Mouse (Mus musculus): ENCODE measurements around the gene Gsta2. TPM values are rescaled to one million over a fixed set of nuclear protein-coding genes. Genes with fewer than 3 reads are reported as not detected.
"Not testable (repeated sequence)": the region's sequence is repeated elsewhere in the genome, so short reads cannot be mapped to it uniquely, and the experiment has no call there.

Gene Gsta2
- total RNA-seq (2022) = not detected

DNA sequence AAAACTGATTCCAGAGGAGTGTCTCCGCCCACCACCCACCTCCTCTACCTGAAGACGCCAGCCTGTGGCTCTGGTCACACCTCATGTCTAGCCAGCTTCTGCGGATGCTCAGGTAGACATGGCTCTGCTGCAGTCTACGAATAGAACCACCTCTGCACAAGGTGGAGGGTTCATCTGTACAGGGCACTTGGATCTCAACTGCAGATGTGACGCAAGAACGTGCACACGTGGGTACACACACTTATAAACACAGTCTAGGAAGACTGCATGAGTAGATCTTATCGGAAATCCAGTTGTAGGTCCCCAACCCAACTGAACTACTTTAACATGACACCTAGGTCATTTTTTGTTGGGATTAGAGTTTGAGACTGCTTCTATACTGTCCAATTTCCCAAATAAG is at the start of gene Gsta2:
Gene Gsta2, minus strand, starts transcription at position 178 of the 400 bp plus-strand sequence.
- no peak for DNase-seq (ENCODE audit: low spot score in 2 of 2)

DNA sequence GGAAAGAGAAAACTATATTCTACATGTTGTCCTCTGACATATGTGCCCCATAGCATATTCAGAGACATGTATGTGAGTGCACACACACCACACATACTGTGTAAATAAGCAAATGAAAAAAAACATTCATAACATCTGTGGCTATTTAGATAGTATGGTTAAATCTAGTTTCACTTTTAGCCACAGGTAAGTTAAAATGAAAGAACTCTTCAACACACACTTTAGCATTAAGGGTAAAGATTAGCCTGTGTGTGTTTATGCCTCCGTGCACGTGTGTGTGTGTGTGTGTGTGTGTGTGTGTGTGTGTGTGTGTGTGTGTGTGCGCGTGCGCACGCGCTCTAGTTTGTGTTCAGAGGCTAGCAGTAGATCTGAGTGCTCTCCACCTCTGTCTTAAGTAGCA is 46.0 kb upstream of the Gsta2 start:
- DNase-seq (ENCODE audit: low spot score in 2 of 2) = no peak

DNA sequence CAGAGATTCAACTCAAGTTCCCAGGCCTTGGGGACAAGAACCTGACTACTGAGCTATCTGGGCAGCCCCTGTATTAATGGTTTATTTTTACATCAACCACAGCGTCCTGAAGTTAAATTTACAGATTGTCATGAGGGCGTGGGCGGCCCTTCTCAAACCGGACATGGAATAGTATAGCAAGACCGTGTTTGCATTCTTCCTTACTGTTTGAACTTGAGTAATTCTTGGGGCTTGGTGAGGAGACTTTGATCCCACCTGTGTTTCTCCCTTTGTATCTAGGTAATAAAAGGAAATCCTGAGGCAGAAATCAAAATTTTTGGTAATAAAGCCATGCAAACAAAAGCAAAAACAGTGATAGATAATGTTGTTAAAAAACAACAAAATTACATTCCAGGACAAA is 45.0 kb upstream of the Gsta2 start:
- no peak for DNase-seq (ENCODE audit: low spot score in 2 of 2)

DNA sequence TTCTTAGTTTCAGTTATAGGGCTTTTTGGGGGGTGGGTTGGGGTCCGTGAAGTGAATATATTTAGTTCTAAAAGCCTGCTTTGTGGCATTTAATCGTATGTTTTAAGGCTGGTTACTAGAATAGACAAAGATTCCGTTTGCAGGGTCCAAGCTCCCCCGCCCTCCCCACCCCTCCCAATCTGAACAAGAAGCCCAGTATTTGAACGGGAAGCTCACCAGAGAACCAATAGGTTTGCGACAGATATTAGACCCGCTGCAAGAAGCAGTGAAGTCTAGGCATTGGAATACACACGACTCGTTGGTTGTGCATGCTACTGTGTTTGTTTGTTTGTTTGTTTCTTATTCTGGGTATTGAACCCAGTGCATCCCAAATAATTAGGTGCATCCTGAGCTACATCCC is 40.9 kb upstream of the Gsta2 start:
- no peak for DNase-seq (ENCODE audit: low spot score in 2 of 2)

DNA sequence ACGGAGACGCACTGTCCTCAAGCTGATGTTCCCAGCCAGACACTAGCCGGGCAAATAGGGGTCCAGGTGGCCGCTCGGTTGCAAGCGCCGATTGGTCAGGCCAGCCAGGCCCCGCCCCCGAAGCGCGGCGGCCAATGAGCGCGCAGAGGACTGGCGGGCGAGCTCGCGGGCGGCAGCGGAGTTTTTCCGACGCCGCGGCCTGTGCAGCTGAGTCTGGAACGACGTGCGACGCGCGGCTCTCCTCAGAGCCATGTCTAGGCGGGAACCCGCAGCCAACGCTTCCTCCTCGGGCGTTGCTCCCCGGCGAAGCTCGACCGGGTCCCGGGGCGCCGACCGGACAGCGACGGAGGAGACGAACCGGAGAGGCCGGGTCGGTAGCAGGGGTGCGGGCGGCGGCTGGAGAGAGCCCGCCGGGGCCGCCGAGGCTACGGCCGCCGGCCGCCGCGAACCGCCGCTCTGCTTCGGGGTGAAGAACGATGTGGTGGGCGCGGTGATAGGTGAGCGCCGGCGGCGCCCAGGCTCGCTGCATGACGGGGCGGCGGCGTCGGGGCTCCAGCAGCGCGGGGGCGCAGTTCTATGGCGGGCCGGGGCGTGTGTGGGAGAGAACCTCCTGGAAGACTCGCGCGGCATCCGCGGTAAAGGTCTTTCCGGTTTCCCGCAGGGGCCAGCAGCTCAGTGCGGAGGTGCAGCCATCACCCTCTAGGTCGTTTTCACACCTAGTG is 40.2 kb upstream of the Gsta2 start, which contains the start of gene Ddx43:
Gene Ddx43, plus strand, starts transcription at position 148 of the 722 bp plus-strand sequence.
- peak in 1 of 2 experiments; percentile 12 for DNase-seq (ENCODE audit: low spot score in 2 of 2)

DNA sequence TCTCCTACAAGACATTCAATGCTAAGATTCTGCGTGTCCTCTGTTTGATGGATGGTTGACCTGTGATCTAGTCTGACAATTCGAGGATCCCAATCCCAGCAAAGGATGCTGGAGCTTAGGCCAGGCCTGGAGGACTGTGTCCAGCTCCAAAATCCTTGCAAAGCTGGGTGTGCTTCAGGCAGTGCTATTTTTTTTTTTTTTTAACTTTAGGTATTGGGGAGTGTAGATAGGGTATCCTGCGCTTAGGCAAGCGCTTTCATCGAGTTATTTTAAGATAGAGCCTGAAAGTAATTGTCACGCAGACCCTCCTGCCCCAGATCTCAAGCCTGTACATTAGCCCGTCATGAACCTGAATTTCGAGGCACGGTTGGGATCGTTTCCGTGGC is 39.6 kb upstream of the Gsta2 start:
- no peak for DNase-seq (ENCODE audit: low spot score in 2 of 2)

DNA sequence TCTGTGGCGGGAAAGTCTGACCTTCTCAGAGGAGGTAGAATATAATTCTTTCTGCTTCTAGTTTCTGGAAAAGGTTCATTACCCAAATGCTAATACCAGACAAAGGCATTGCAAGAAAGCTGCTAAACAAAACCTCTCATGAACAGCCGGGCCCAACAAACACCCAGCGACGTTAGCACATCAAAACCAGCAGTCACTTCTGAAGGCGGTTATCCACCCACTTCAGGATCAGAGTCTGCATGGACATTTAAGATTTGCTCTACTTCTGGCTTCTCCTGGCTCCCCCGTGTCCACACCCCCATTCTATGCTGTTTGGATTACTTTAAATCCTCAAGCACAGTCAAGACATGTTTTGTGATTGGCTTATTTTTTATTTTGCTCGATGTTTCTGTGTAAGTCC is 39.0 kb upstream of the Gsta2 start:
- DNase-seq (ENCODE audit: low spot score in 2 of 2) = no peak

DNA sequence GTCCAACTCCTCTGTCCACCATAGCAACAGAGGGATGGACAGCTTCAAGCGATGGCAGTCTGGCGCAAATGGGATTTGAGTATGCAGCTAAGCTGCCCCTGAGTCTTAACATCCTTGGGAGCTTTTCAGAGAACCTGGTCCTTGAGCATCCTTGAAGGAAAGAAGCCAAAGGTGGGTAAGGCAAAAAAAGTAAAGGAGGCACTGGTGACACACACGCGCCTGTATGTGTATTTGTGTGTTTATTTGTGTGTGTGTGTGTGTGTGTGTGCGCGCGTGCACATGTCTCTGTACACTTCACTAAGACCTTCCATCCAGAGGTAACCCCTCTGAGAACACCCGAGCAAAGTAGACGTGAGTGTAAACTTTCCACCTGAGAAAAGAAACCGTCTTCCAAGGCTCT is 38.2 kb upstream of the Gsta2 start:
- DNase-seq (ENCODE audit: low spot score in 2 of 2) = no peak

DNA sequence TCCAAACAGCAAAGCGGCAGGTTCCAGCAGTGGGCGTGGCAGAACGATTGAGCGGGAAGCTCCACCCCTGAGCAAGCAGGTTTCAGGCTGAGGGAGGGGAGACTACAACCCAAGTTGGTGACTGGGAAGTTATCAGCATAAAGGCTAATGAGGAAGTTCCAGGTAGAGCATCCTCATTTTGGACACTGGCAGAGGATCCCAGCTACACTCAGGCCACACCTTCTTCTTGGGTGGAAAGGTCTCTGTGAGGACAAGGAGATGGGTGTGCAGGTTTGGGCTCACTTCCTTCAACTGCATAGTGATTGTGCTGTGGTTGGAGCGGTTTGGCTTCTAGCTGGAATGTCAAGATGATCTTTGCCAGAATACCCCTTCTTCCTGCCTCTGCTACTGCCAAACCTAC is 34.4 kb upstream of the Gsta2 start:
- DNase-seq (ENCODE audit: low spot score in 2 of 2) = no peak

DNA sequence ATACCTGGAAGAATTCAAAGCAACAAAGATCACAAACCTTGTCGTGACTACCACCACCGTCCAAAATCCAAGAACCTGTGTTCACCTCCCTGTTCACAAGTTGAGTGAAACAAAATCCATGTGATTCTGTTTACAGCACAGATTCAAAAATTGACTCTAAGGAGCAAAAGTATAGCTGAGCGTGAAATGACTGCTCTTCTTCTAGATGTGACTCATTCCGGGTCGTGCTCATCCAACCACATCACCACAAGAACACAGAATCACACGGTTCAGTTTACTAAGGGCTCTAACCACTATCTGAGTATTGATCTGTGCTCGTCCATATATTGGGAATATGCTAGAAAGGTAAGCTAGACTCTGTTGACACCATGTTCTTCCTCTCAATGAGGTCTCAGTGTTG is 31.4 kb upstream of the Gsta2 start:
- DNase-seq (ENCODE audit: low spot score in 2 of 2) = no peak

DNA sequence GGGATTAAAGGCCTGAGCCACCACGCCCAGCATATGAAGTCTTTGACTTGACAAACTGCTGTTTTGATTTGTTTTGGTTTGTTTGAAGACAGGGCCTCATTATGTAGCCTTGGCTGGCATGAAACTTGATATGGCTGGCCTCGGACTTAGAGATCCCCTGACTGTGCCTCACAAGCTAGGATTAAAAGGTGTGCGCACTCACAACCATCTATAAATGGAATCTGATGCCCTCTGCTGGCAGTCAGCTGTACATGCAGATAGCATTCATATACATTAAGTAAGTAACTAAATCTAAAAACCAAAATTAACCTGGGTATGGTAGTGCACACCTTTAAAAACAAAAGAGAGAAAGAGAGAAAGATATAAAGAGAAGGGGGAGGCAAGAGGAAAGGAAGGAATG is 30.3 kb upstream of the Gsta2 start:
- DNase-seq (ENCODE audit: low spot score in 2 of 2) = no peak

DNA sequence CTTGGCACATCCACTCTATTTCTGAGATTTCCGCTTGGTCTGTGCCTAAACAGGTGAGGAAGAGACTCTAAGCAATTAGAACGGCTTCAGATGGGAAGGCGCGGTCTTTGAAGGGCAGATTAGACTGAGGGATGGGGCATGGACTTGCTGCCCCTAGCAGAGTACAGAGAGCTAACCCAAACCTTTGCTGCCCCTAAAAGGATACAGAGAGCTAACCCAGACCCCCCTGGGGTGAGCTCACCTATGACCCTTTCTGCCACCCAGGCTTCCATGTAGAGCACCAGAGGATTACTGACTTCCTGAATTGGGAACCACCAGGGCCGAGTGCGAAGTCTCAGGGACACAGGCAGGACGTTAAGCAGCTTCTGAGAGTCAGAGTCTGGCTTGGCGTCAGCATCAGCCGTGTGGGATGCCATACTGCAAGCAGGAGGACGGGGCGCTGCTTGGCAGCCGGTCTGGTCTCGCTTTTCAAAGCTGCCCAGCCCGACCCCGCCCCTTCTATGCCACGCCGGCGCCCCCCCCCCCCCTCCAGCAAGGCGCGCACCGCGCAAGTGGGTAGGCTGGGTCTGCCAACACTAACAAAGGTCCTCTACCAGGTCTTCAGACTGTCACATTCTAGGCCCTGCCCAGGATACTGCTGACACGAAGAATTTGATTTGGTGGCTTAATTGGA is 22.7 kb upstream of the Gsta2 start, which contains the start of gene Ooep:
Gene Ooep, minus strand, starts transcription at position 613 of the 673 bp plus-strand sequence.
- peak in 1 of 2 experiments; percentile 6 for DNase-seq (ENCODE audit: low spot score in 2 of 2)

DNA sequence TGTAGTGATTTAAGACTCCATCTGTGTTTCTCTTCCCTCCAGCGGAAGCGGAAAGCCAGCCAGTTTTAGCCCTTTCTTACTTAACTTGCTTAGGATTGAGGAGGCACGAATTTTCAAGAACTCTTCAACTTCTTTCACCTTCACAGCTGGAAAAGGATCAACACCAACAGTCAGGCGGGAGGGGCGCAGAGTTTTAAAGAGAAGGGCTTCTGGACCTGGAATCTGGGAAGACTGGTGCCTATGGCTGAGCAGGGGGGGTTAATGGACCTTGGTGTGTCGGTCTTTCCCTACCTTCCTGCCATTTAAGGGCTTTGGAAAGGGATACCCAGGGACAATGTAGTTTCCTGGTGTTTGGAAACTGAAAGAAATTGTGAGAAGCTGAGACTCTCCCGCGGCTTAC is 22.0 kb upstream of the Gsta2 start:
- DNase-seq (ENCODE audit: low spot score in 2 of 2) = no peak

DNA sequence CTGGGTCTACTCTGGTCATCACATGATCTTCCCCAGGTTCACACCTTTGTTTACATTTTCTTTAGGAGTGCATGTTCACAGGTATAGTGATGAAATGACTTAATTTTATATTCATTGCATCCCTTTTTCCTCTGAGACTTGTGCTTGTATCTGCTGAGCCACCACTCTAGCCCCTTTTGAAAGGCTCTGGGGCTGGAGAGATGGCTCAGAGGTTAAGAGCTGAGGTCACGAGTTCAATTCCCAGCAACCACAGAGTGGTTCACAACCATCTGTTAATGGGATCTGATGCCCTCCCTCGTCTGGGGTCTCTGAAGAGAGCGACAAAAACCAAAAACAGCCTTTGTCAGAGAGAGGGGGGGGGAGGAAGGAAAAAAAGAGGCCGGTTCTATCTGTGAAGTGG is 19.9 kb upstream of the Gsta2 start:
- no peak for DNase-seq (ENCODE audit: low spot score in 2 of 2)

DNA sequence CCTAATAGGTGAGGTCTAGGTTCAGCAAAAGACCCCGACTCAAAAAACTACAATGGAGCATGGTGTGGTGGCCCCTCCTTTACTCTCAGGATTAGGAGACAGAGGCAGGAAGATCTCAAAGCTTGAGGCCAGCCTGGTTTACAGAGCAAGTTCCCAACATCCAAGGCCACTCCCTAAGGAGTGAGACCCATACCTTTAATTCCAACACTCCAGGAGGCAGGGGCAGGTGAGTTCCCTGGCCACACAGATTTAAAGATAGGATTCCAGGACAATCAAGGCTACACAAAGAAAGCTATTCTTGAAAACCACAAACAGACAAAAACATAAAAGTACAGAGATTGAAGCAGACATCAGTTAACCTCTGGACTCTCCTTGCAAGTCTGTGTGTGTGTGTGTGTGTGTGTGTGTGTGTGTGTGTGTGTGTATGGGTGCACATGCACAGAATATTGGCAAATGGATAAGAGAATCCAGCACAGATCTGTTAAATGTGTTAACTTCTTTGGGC is 19.3 kb upstream of the Gsta2 start:
- DNase-seq (ENCODE audit: low spot score in 2 of 2) = no peak

DNA sequence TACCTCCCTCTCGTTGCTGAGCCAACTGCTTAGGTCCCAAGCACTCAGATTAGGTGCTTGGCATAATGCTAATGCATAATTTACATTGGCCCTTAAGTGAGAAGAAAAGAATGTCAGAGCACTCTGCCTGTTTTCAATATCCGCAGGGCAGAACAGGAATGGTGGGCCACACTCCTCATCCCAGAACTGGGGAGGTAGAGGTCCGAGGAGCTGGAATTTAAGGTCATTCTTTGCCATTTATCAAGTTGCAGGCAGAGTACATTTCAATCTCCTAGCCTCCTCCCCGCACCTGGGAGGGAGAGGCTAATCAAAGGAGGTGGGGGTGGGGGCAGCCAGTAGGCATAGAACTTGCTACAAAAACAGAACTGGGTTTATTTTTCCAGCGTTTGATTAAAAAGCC is 18.8 kb upstream of the Gsta2 start:
- no peak for DNase-seq (ENCODE audit: low spot score in 2 of 2)

DNA sequence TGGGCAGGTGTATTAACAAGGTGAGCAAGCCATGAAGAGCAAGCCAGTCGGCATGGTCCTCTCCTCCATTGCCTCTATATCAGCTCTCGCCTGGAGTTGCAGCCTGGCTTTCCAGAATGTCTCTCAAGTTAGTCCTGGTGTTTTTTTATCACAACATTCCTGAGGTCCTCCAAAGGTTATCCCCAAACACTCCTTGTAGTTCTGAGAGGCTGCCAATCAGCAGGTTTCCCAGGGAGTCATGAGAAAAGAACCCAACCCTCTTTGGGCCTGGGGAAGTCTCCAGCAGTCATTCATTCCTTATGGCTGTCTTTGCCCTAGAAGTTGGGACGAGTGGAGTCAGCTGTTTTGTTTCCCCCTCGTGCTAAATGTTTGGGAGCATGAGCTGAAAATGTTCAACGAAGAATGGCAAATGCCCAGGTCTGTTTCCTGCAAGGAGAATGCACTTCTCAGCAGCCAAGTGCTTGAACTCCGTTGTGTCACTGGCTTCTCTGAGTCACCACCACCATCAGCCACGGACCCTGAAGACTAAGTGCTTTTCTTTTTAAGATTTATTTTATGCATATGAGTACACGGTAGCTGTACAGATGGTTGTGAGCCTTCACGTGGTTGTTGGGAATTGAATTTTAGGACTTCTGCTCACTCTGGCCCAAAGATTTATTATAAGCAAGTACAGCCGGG is 17.4 kb upstream of the Gsta2 start:
- no peak for DNase-seq (ENCODE audit: low spot score in 2 of 2)

DNA sequence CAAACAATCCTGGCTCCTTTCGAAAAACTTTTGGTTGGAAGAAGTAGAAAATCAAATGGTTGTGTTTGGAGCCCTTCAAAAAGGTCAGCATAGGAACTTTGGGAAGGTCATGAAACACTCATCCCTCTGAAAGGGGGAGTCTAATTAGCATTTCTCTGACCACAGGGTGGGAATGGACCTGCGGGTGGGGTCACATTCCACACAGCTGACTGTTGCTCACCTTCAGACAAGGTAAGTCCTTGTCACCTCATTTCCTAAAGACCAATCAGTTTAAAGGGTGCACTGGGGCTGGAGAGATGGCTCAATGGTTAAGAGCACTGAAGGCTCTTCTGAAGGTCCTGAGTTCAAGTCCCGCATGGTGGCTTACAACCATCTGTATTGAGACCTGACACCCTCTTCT is 15.9 kb upstream of the Gsta2 start:
- no peak for DNase-seq (ENCODE audit: low spot score in 2 of 2)

DNA sequence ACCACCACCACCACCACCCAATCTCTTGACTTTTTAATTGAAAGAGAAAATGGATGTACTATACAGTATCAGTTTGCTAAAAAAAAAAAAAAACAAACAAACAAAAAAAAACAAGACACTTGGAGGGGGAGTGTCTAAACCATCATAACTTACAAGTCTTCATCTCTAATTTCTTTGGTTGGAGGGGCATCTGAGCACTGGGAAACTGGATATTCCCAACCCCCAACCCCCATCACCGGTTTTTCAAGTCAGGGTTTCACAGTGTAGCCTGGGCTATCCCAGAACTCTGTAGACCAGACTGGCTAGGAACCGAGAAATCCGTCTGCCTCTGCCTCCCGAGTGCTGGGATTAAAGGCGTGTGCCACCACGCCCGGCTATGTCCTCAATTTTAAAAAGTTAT is 14.2 kb upstream of the Gsta2 start:
- no peak for DNase-seq (ENCODE audit: low spot score in 2 of 2)

DNA sequence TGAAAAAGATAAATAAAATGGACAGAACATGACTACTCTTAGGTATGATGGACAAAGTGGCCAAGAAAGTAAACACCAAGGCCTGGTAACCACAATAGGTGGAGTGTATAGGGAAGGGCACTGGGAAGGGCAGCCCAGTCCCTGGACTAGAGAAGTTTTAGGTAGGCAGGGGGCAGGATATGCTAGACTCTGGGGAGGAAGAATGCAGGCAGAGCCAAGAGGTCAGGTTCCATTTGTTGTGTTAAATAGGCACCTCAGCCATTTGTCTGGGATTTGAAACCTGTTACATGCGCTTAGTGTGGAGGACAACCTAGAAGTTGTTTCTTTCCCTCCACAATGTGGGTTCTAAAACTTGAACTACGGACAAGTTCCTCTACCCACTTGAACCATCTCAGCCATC is 13.8 kb upstream of the Gsta2 start:
- no peak for DNase-seq (ENCODE audit: low spot score in 2 of 2)

DNA sequence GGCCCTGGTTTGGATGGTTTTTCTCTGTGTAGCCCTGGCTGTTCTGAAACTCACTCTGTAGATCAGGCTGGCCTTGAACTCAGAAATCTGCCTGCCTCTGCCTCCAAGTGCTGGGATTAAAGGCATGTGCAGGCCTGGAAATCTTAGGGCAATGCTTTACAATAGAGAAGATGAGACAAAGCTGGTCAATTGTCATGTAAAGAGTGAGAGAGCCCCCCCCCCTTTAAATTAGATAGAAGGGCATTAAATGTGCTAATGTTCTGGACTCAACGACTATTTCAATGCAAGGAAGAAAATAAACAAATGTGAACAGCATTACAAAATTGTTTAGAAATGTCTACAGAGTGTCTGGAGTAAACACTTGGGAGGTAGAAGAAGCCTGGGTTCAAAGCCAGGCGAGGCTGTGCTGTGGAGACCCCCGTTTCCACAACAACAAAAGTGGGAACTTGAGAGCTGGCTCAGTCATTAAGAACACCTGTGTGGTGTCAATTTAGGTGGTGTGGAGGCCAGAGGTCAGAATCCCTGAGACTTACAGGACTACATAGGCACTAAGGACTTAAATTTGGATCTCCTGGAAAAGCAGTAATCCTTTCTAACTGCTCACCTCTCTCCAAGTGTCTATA is 13.2 kb upstream of the Gsta2 start:
- no peak for DNase-seq (ENCODE audit: low spot score in 2 of 2)

DNA sequence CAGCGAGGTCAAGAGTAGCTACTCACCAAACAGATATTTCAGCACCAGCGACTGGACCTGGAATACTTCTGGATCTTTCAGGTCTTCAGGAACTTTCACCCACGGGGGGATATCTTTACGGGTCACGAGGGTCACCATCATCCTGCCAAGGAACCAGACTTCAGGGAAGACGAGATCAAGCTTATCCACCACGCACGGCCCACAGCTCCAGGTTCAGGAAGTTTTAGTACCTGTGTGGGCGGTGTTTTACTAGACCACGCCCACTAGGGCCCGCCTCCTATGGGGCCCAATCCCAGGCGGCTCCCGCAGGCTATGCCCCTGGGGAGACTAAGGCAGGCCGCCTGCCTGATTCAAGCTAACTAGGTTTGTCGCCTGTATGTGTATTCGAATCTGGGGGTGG is 12.4 kb upstream of the Gsta2 start, which contains the start of gene Dppa5a:
Gene Dppa5a, minus strand, starts transcription at position 219 of the 400 bp plus-strand sequence.
- not testable (repeated sequence) for DNase-seq (ENCODE audit: low spot score in 2 of 2)
